Mouse (Mus musculus) ES-Bruce4 (cell line): ENCODE results near the gene Etaa1.

Source experiments
- CTCF ChIP-seq: IDR thresholded peaks from one replicate; pipeline ENCODE4 v1.8.1; 2011; ENCODE audit warnings: low read depth, low read length
- EP300 ChIP-seq: IDR thresholded peaks from 2 replicates; pipeline ENCODE4 v1.6.1; 2011; ENCODE audit warnings: low read depth, low read length; ENCODE audit not compliant: insufficient read depth
- POLR2A ChIP-seq: IDR thresholded peaks from one replicate; pipeline ENCODE4 v1.8.1; 2011; ENCODE audit warnings: low read length; ENCODE audit not compliant: insufficient read depth

DNA sequence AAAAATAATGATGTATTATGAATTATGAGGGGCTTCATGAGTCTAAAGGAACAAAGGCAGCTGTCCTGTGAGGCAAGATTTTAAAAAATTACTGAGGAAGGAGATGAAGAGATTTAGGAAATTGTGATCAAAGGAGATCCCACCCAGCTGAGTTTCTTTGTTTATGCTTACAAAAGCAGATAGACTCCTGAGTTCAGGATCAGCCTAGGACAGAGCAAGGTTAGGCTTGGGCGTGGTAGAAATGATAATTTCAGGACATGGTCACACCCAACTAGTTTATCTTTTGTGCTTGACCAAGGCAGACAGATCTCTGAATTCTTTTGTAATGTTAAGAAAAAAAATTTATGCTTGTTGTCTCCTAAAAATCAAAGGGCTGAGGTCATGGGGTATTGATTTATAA, 37.2 kb downstream of the Etaa1 start:
- TF ChIP-seq EP300 (no peak), CTCF (no peak), POLR2A (no peak)
